Mouse (Mus musculus) kidney, adult 9 months (tissue): ENCODE data around the gene Tenm4.

Experiments used
- DNase-seq: peaks from one replicate; pipeline ENCODE4 v3.0.0; 2022

Gene Tenm4

DNA sequence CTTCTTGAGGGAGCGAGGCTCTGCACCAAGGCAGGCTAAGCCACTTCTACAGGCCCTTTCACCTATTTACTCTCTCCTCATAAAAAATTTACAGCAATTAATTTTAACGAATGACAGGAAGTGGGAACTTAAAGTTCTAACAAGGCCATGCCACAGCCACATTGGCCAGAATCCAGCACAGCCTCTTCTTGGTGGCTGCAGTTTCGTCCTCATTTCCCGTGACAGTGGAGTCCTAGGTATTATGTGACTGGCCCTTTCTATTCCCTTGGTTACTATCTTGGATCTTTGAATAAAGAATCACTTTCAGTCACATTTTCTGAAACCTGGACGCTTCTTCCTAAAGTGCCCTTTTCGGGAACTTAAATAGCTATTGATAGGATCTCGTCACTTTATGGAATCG, 181.6 kb downstream of the Tenm4 start:
- DNase-seq, result no peak

DNA sequence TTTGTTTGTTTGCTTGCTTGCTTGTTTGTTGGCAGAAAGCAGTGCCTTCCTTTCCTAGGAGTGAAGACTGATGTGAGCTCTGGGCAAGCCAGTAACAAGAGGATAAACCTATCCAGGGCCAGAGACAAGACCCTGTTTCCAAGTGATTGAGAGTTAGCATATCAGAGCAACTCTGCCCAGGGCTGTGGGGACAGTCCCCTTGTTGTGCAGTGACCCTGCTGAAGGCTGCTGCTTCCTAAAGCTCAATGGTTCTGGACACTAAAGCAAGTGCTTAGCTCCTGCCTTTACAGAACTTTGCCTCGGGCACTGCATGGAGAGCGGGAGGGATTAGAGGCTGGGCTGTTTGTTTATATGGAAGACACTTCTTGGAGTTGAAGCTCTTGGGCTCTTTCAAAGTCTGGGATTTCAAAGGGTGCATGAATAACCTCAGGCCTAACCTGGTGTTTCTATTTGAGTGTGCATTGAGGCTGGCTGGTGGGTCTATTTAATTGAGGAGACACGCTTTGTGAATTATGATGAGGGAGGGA, 185.3 kb downstream of the Tenm4 start:
- DNase-seq, result no peak

DNA sequence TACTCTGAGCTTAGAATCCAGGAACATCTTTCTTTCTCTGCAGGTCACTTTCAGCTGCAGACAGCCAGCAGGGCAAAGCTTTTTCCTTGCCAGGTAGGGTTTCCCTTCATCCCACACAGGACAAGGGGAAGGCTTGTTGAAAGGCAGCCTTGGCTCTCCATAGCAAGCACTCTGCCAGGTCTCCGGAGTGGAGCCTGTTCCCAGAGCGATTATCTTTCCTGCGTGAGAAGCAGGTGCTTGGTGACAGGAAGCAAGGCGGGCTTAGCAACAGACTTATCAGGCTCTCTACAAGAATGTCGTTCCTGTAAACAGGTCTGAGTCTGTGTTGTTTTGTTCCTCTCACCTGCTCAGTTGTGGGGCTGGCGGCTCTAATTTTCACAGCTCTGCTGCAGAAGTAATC, 186.5 kb downstream of the Tenm4 start:
- DNase-seq, result no peak

DNA sequence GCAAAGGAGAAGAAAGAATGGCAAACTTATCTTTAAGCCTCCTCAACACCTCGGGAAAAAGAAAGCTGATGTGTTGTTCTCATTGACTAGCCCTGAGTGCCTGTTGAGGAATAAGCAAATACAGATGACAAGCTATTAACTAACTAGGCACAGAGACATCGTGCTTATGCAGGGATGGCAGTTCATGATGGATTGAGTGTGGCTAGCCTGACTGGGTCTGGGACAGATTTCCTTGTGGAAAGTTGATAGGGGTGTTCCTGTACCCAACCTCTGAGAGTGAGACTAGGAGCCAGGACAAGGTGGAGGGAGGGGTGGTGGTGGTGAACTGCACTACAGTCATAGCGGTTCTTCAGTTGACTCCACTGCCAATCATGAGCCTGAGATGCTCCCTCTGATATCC, 192.3 kb downstream of the Tenm4 start:
- DNase-seq, result no peak

DNA sequence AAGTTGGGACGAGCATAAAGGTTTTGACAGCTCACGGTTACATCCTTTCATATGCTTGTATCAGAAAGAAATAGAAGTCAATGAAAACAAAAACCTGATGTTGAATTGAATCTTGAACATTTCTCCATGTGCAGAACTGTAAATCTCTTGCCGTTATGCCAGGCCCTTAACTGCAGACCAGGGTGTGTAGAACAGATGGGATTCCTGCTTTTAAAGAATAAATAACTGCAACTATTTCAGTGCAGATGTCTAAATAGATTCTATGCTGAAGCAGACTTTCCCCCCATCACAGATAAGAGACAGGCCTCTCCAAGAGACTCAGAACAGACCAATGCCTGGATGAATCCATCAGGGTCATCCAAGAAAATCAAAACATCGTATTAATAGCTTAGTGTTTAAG, 198.9 kb downstream of the Tenm4 start:
- DNase-seq, result no peak

DNA sequence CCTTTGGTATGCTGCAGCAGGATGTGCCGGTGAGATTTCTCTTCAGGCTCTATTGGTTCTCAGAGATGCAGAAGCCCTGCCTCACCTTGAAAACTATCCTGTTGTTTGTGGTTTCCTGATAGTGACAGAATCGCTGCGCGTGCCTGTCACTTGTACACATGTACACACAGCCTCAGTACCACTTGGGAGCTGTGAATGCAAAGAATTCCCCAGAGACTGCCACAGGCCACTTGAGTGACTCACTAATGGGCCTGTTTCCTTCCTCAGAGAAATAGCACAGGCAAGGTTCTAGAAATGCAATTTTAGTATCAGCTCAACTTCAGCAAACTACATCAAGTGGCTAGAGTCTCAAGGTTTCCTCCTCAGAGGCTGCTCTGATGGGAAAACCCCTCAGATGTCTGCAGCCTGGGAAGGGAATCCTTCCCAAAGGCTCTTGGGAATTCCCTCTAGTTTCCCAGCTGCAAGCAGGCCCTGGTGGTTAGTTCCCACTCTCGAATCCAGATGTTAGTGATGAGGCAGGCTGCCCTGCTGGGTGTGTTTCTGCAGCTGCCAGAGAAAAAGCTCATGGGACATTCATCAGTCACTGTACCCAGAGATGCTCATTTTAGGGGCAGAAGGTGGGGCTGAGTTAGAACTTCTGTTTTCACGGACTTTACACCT, 203.1 kb downstream of the Tenm4 start:
- no peak for DNase-seq

DNA sequence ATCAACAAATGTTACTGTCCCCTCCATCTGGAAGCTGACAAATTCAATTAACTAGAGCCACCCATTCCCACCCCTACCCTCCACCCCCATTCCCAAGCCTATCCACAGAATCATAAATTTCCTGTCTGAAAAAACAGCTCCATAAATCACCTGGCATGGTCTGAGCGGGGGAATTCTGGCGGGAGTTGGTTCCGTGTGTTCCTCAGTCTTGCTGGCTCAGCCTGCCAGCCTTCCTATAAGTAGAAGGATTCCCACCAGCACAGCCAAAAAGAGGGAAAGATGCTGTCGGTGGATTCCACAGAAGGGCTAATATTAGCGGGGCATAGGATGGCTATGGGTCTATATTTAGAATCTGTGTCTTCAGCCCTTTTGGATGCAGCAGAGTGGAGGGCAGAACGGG, 204.5 kb downstream of the Tenm4 start:
- DNase-seq, result no peak

DNA sequence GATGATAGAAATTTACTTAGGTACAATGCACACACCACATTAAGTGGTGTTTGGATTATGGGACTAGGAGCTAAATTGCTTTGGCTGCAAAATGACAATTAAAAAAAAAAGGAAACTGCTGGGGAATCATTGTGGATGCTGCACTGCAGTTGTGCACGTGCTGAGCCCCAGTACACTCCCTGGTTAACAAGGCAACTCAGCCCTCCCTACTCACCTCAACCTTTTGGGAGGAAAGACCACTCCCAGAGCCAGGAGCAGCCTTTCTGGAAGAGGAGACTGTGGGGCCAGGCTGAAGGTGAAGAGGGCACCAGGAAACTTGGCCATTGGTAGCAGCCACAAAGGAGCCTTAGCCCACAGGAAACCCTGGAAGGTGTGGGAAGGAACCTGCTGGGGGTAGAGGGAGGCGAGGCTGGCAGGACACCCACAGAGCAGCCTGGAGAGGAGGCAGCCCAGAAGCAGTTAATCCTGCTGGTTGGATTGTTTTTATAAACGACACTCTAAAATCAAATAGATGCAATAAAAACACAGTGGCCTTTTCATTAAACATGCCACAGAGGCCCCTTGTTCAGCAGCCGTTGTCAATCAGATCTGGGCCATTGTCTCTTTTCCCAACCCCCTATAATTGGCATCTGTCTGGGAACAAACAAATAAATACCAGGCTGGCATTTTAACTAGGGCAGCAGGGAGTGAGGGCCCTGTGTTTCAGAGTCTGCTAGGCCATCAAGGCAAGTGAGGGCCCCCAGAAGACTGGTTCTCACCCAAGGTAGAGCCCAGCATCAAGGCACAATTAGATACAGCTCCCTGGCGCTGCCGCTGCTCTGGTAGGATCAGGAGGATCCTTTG, 212.9 kb downstream of the Tenm4 start:
- DNase-seq, result no peak

DNA sequence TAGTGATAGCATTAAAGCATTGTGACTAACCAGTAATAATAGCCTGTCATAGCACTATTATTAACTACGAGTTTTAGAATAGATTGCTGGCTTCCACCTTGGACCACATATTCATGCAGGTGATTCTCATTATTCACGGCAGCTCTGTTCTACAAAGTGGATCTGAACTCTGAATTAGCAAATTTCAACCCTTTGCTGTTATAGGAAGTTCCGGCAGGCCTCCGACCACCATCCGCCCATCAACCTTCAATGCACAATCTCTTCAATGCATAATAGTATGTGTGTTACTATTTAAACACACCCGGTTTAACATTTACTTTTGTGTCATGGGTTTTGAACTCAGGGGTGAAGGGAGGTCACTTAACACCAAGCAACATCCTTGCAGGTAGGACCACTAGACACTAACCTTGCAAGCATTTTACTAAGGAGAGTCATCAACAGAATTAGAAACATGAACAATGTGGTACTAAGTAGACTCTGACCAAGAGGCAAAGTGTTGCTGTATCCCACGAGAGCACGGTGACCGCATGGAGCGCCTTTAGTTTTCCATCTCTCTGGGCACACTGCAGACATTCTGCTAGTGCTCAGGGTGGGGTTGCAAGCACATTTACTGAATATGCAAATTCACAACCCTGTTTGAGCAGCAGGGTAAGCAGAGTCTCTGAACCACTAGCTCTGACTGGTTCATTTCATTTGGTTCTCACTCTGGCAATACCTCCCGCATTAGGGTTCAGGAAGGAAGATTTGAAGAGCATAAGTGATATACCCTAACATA, 213.9 kb downstream of the Tenm4 start:
- DNase-seq, result peak; percentile 15

DNA sequence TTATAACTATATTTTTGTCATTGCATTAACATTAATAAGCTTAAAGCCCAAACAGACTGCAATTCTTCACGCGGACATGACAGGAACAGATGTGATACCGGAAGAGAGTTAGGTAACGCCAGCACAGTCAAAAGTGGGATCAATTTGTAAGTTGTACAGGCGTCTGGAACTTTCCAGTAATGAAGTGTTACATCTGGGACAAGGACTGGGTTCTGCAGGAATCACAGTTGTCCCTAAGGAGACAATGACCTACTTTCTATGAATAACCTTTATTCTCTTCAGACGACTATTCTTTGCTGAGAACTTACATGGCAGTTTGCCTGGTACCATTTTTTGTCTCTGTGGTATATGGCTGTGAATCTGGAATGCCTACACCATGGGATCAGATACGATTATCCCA, 214.8 kb downstream of the Tenm4 start:
- no peak for DNase-seq

DNA sequence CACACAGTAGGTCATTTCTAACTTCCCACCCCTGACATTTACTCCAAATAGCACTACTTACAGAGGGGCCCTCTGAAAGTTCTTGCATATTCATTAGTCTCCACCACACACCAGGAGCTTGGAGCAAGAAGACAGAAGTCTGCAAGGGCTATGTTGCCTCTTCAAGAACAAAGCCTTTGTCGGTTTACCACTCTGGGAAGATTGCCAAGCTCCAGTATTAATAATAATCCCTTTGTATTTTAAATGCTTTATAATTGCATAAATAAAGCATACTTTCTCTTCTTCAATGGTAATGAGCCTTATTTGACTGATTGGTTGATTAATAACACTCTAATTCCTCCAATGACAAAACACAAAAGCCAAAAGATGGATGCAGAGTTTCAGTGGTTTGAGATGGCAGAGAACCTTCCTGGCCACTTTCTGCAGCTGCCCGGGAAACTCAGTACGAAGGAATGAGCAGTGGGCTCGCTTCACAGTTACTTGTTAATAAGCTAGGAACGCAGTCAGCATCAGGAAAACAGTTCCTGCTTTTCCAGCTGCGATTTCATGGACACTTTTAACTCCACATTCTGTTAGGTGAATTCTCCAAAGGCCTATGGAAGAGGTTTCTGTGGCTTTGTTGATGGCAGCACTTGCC, 219.1 kb downstream of the Tenm4 start:
- DNase-seq, result no peak

DNA sequence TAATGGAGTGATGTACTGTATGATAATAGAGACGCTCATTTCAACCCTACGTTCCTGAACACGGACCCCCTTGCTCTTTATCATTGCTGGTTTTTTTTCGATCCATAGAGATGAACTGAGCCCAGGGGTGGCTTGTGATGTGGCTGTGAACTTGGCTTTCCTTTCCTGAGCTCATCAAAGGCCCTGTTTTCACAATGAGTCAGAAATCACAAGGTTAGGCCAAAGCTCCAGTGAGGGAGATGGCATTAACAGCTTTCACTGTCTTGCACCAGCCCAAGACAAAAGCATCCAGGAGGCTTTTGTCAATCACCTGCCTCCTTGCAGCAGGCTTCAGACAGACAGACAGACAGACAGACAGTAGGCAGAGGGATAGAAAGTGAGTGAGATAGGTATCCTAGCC, 219.8 kb downstream of the Tenm4 start:
- DNase-seq, result no peak

DNA sequence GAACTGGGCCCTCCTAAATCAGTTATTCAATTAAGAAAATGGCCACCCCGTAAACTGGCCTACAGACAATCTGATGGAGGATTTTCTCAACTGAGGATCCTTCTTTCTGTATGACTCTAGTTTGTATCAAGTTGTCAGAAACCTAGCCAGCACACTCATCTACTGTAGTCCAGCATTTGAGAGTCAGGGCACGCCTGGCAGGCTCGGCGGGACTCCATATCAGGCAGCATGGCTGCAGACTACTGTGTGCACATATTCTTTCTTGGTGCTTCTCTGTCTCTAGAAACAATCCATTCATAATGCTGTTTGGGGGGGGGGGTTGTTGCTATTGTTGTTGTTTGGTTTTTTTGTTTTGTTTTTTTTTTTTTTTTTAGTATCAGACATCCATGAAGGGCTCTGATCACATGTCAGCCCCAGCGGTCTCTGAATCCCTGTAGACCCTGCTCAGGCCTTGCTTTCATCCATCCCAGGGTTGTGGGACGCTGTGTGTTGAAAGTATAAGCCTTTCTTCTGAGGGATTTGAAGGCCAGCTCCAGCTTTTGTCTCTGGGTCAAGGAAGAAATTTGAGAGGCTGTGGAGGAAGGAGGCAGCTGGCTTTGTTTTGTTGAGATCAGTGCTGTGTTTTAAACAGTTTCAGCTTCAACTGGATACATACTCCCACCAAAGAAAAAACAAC, 220.9 kb downstream of the Tenm4 start:
- DNase-seq, result no peak

DNA sequence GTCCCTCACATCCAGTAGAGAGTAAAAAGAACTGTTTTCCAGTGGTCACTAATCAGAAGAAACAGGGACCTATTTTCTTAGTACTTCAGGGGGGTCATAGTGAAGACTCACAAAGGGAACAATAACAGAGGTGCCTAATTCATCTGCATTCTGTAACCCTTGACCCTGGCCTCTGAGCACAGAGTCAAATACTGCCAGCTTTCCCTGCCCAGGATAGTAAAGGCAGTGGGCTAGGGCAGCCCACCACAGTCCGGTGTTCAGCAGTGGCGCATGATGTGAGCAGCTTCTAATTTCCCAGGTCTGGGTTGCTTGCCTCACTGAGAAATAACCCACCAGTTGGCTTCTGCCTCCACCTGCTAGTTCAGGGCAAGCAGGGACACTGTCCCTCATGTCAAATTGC, 221.6 kb downstream of the Tenm4 start:
- no peak for DNase-seq

DNA sequence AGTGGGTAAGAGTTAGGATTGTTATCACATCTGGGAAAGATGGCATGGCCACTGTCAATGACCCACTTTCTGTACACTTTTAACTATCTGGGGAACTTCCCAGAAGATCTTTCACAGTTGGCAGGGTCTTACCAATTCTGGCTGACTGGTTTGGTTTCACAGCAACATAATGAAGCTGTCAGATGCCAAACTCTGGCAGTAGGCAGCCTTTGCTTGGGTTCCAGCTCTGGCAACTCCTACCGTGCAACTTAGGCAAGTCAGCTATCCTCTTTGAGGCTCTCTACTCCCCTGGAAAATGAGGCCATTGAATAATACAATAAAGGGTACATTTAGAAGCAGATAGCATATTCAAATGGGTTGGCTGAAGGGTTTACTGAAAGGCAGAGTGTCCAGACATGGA, 226.9 kb downstream of the Tenm4 start:
- DNase-seq, result no peak

DNA sequence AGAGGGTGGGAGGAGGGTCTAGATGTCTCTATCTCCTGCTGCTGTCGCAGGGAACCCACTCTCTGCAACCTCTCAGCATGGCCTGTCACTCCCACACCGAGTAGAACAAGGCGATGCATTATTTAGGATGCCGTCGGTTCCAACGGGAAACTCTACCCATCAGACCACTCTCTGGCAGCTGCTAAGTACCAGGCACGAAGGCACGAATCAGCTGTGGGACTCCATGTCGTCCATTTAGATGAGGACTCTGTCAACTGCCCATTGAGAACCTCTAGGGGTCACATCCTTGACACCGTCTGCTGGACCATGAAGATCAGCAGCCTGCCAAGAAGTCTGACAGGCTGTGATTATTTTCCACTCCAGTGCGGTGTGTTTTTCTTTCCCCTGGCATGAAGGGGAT, 229.4 kb downstream of the Tenm4 start:
- DNase-seq, result peak; percentile 14

DNA sequence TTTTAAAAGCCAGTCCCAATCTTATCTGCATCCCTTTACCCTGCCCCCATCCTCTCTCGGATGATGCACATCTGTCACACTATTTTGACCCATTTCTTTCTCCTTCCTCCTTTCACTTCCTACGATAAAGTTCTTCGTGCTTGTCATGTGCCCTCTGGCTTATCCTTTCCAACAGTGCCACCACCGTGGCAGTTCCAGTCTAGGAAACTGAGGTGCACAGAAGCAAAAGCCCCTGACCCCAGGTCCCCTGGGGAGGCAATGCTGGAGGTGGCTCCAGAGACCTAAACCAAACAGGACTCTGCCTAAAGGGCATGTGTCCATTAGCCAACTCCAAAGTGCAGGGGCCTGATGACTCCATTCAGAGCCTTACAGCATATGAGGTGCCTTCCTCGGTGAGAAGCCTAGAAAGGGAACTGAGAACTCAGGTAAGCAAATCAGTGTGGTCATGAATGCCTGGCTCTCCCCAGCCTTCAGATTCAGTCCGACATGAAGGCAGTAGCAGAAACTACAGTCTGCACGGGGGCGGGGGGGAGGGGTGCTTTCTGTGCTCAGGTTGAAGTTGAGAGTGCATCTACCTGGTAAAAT, 235.7 kb downstream of the Tenm4 start:
- DNase-seq, result no peak

DNA sequence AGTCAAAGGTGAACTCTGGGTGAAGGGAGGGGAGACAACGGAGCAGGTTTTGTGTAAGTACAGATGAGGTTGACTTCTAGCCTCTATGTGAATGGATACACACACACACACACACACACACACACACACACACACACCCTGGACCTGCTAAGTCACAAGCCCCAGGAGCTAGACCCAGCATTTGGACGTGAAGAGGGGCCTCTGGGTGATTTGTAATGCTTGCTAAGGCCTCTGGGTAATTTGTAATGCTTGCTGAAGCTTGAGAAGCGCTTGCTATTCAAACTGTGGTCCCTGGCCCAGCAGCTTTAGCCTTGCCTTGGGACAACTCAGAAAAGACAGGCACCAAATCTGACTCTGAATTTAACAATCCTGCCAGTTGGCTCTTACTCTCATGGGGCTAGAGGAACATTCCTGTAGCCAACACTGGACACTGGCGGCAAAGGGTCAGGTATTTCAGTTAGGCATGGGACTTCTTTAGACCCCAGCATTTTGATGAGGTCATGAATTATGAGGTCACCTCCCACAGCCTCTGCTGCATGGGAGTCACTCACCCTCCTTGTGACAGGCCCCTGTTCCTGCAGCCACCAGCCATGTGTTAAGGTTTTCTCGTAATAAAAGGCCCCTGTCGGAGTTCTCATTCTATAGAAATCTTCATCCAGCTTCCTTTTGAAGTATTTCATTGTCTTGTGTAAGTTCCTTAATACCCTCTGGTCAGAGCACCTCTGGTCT, 237.3 kb downstream of the Tenm4 start:
- DNase-seq, result no peak

DNA sequence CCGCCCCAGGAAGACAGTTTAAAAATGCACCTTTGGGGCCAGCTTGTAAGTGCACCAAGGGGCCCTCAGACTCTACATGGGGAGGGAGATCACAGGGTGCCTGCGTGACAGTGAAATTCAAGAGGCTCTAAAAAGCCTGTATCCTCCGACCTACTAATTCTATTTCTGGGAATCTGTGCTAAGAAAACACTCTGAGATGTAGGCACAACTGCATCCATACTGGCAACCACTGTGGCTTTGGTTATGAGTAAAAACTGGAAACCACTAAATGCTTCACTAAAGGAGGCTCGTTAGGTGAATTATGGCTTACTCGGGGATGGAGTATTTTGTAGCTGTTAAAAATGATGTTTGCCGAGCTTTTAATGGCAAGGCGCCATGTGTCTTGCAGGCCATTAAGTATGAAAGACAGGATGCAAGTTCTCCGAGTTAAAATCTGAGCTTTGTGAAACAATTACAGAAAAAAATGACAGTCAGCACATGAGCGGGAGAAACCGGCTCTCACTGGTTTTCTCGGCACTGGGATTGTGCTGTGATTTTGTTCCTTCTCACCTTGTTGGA, 238.4 kb downstream of the Tenm4 start:
- DNase-seq, result no peak

DNA sequence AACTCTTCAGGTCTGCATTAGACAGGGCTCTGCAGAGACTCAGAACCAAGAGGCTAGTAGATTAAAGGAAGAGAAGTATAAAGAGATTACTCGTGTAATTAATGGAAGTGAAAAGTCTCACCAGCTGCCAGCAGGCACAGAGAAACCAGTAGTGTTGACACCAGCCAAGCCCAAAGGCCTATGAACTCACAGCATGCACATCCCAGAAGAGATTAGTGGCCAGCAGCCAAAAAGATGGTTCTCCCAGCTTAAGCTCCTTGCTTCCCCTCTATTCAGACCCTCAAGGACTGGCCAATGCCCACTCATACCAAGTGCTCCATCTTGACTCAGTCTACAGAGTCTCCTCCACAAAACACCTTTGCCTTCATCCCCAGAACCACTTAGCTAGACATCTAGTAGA, 242.8 kb downstream of the Tenm4 start:
- DNase-seq, result no peak
